Mouse (Mus musculus) cerebellum, postnatal 36 days (tissue): ENCODE results near the gene Mapt.
"Not testable (repeated sequence)": the region's sequence is repeated elsewhere in the genome, so short reads cannot be mapped to it uniquely, and the experiment has no call there.

Experiments
- DNase-seq, 2 experiments: peaks; one replicate each; pipeline ENCODE4 v3.0.0; 2021 to 2022; ENCODE audit warnings: mixed read lengths in 2 of 2

The Mapt gene

DNA sequence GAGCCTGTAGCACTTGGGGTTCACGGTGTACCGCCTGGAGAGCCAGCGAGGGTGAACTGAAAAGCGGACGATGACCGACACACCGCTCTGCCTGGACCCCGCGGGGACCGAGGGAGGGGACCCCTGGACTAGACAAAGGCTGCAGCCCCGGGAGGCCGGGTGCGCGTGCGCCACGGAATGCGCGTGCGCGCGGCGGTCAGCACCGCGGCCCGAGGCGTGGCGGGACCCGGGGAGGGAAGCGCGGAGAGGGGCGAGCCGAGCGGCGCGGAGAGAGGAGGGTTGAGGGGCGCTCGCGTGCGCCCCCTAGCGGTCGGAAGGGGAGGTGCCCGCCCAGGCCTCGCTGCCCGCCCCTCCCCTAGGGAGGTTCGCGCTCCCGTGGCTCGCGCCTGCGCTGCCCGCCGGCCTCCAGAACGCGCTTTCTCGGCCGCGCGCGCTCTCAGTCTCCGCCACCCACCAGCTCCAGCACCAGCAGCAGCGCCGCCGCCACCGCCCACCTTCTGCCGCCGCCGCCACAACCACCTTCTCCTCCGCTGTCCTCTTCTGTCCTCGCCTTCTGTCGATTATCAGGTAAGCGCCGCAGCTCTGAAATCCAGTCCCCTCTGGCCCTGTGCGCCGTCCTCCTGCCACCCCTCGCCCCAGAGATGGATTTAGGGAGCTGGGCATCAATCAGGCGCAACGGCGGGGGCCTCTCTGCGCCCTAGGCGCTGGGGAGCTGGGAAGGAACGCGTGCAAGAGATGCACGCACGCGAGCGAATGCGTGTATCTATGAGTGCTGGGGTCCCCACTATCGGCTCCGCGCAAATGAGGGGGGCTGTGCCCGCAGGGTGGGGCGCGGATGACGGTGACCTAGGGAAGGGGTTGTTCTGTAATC lies at the start of gene Mapt:
Gene Mapt, plus strand, starts transcription at position 350 of the 871 bp plus-strand sequence.
- DNase-seq = peak; percentile 92

GRCm38 (mm10) chr11:104182141-104182540 lies 49.0 kb upstream of the Mapt start:
- DNase-seq = peak in 1 of 2 experiments; percentile 40

- DNase-seq = no peak
Observed at GRCm38 (mm10) chr11:104186135-104186836, 44.9 kb upstream of the Mapt start, which contains the start of gene Sppl2c. TSS of gene Sppl2c (plus strand) at chr11:104186327.

GRCm38 (mm10) chr11:104186837-104187150 lies 44.4 kb upstream of the Mapt start:
- no peak for DNase-seq

DNA sequence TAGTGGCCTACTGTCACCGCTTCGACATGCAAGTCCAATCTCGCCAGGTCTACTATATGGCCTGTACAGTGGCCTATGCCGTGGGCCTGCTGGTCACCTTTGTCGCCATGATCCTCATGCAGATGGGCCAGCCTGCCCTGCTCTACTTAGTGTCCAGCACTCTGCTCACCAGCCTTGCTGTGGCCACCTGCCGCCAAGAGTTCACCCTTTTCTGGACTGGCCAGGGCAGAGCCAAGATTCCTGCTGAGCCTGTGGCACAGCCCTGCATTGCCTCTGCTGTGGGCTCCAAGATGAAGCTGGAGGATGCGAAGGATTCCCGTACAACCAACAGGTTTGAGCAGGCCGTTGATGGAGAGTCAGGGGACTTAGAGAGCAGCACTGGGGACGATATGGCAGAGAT lies 43.4 kb upstream of the Mapt start:
- peak; percentile 41 to 46 for DNase-seq

DNA sequence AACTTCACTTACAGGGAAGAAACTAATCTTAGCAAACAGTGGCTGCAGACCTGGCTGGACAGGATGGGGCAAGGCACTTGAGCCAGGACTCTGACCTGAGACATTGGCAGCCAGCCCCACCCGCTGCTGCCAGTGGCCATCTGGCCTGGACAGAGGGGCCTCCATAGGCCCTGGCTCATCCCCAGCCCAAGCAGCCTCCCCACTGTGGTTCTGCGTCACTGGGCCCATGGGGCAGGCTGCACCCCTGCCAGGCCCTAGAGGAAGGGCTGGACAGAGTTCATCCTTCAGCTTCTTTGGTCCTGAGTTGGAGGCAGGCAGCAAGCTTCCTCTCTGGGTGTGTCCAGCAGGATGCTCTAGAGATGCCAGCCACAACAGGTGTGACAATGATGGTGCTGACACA lies 41.2 kb upstream of the Mapt start:
- DNase-seq = peak; percentile 92 to 93

GRCm38 (mm10) chr11:104195382-104195781 lies 35.8 kb upstream of the Mapt start:
- DNase-seq = no peak

GRCm38 (mm10) chr11:104195791-104196190 lies 35.4 kb upstream of the Mapt start:
- peak; percentile 89 to 99 for DNase-seq

DNA sequence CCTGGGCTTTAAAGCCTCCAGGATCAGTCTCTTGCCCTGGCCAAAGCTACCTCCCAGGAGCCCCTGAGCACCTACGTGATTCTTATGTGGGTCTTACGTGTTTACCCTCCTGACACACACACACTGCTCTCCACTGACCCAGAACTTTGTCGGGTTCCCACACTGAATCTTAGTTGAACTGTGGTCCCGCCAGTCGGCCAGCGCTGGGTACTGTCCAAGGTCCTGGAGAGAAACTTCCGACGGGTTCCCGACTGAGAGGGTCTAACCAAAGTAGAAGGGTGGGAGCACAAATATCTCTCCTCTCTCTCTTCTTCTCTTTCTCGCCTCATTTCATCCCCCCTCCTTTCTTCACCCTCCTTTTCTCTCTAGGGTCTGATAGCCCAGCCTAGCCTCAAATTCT lies 33.3 kb upstream of the Mapt start:
- no peak for DNase-seq

DNA sequence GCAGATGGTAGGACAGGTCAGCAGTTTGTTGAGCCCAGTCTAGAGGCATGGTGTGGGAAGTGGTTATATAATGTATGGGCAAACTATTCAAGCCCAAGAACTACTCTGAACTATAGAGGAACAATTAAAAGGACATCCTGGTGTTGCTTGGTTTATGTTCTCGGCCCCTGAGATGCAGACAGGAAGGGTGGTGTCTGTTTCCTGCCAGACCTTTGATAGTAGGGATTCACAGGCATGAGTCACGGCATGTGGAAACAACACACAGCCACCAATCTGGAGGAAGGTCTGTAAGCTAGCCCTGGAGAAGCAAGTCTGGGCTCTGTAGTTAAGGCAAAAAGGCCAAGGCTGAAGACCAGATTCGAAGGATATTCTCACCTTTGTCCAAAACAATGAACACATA lies 27.9 kb upstream of the Mapt start:
- DNase-seq = no peak

GRCm38 (mm10) chr11:104206573-104206972 lies 24.6 kb upstream of the Mapt start:
- no peak for DNase-seq

- no peak for DNase-seq
Observed at GRCm38 (mm10) chr11:104209041-104209440, 22.1 kb upstream of the Mapt start.

- no peak for DNase-seq
Observed at GRCm38 (mm10) chr11:104211251-104211650, 19.9 kb upstream of the Mapt start.

DNA sequence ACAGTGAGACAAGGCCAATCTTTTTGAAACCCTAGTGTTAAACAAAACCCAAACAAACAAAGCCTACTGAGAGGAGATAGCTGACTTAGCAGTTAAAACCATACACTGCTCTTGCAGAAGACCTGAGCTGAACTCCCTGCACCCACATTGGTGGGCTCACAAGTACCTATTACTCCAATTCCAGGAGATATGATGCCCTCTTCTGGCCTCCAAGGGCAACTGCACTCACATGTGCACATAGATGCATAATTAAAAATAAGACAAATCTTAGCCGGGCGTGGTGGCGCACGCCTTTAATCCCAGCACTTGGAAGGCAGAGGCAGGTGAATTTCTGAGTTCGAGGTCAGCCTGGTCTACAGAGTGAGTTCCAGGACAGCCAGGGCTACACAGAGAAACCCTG lies 17.1 kb upstream of the Mapt start:
- not testable (repeated sequence) for DNase-seq

- DNase-seq = no peak
Observed at GRCm38 (mm10) chr11:104218075-104218474, 13.1 kb upstream of the Mapt start.

DNA sequence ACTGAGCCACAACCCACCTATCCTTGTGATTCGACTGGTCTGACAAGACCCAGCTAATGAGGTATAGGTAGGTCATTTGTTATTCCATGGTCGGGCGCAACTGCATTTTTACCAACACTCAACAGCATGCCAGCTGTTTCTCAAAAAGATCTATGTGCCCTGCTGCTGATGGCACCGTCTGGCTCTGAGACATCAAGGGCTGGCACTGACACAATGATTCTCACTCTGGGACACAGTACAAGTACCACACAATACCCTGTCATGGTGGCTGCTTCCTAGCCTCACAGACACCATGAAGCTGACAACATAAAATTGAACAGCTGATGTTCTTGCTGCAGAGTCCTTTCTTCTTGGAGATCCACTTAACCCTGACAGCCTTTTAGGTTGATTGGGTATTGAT lies 10.9 kb upstream of the Mapt start:
- no peak for DNase-seq

DNA sequence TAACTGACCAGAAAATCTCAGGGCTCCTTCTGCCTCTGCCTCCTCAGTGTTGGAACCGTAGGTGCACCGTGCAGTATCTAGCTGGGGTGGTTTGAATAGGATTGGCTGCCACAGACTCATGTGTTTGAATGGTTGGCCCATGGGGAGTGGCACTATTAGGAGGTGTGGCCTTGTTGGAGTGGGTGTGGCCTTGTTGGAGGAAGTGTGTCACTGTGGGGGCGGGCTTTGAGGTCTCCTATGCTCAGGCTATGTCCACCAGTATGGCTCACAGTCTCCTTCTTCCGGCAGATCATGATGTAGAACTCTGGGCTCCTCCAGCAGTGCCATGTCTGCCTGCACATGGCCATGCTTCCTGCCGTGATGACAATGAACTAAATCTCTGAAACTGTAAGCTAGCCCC lies 9.4 kb upstream of the Mapt start:
- no peak for DNase-seq

DNA sequence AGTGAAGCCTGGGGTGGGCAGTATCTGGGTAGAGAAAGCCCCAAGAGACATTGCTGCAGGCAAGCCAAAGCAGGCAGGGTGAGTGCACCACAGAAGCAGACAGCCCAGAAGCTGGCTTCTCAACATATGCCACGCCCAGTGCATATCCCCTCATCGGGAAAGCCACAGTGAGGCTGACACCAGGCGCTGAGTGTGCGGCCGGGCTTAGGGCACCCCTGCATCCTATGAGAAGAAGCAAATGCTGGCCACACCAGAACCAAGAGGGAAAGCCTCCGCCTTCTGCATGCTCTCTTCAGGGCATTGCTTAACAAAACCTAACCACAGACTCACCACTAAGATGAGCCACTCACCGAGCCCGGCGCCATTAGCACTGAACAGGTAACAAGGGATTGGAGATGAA lies 7.9 kb upstream of the Mapt start:
- no peak for DNase-seq

DNA sequence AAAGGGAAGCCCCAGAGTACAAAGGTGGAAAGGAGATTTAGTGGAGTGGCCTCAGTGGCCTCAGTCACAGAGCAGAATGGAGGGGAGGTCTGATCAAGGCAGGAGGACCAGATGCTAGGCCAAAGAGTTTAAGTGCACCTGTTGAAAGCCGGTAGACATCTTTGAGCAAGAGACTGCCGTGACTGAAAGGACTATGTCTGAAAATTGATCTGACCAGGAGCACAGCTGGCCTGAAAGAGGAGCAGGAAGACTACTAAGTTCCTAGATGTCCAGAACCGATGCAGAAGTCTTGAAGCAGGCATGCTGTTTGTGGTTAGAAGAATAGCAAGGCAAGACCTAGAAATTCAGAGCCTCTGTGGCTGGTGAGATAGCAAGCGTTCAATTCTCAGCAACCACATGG lies 1.8 kb upstream of the Mapt start:
- DNase-seq = no peak

- DNase-seq = no peak
Observed at GRCm38 (mm10) chr11:104230066-104230778, 968 bp upstream of the Mapt start.

DNA sequence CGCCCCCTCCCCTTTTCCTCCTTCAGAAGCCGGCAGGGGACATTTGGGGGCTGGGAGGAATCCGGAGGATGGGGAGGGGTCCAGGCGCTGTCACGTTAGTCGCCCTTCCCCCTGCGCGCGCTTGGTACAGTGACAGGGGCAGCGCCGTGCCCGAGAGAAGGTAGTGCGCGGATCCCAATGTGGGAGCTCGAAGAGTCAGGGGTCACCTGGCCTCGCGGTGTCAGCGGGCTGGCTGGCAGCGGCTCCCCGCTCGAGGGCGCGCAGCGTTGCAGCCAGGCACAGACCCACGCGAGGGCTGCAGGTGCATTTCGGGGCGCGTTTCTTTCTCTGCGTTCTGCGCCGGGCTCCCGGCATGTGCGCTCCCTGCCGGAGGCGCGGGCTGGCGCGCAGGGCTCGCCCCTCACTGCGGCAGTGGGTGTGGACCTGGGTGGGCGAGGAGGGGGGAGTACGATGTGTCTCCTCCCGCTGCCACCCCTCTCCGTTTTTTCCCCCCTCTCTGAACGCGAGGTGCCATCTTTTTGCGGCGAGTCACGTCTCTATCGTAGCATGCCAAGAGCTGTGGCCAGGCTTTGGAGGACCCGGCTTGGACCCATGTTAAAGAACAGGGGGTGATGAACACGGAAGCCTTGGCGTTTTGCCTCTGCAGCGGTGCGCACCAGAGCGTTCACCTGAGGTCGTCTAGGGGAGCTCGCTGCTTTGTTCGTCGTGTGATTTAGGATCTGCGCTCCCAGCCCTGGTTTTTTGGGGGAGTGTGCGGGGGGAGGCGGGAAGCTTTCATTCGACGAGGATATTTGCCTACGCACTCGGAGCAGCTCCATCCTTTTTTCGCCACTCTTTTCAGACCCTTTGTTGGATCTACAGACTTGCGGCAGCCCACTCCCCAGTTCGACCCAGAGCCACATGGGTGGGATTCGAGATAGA lies 1.2 kb downstream of the Mapt start:
- DNase-seq = peak; percentile 65 to 73

DNA sequence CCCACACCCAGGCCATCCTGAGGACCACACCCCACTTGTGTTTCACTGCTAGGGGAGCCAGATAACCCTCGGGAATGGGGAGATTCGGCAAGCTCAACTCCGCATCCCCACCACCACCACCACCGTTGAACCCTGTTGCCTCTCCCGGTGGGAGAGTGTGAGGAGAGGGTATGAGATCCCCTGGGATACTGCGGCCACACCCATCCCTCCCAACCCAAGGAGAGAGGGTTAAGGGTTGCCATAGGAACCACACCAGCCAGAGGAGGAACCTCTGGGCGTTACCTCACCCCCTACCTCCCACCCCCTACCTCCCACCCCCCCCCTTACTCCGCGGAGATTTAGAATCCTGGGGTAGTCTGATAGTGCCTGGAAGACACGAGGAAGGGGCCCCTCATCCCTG lies 1.9 kb downstream of the Mapt start:
- DNase-seq = no peak
